Mouse (Mus musculus): Measurements from ENCODE around the gene Syt17. TPM values are rescaled to one million over a fixed set of nuclear protein-coding genes. Genes with fewer than 3 reads are reported as not detected.

Gene Syt17
- total RNA-seq, 1 experiment: 0.67 TPM

DNA sequence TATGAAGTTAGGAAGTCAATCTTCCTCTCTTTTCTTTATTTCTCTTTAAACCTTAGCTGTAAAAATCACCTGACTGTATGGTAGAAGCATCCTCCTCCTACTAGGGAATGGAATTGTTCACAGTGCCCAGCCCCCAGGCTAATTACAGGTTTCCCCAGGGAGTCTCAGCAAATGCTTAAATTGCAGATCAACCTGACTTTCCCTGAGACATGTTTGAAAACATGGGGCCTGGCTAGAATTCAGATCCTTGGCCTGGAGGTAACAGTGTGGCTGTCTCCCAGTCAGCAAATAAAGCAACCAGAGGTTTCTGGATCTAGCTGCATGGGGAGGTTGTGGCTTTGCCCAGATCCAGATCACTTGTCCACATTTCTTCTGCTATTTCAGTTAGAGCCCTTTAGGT is 42.8 kb downstream of the Syt17 start:
- Histone ChIP-seq H3K9ac (ENCODE audit: insufficient read depth, low read depth, low read length, poor library complexity, severe bottlenecking) (no peak overlapping the region), H3K4me1 (ENCODE audit: control insufficient read depth in 2 of 2, insufficient read depth in 2 of 2, low read length in 2 of 2, poor library complexity in 1 of 2) (no peaks in the 10 kb centered on the region), H3K4me3 (ENCODE audit: insufficient read depth in 1 of 2, low read depth in 1 of 2, low read length in 2 of 2, poor library complexity in 1 of 2, severe bottlenecking in 1 of 2) (no peak overlapping the region), H3K9me3 (ENCODE audit: control insufficient read depth, insufficient read depth, low read depth, low read length) (no peaks in the 10 kb centered on the region), H3K36me3 (ENCODE audit: control insufficient read depth, insufficient read depth, low read length, poor library complexity, severe bottlenecking) (no peaks in the 10 kb centered on the region), H3K27ac (ENCODE audit: insufficient read depth, low read depth, low read length, poor library complexity, severe bottlenecking) (no peak overlapping the region)
- DNase-seq (ENCODE audit: low read depth, low spot score): no peak
- in situ Hi-C loops (cut with MboI; ENCODE audit: low sequenced_read_pairs in 2 of 2, unreplicated experiment in 2 of 2): no loop called here
- TF ChIP-seq ZC3H11A (IDR thresholded peaks at IDR 0.05; ENCODE audit: borderline replicate concordance, low read depth, low read length) (no peak), HCFC1 (IDR thresholded peaks at IDR 0.05; ENCODE audit: borderline replicate concordance, insufficient read depth, low read length) (no peak), MAFK (IDR thresholded peaks at IDR 0.05; ENCODE audit: insufficient read depth, low read depth, low read length) (no peak), ZNF384 (IDR thresholded peaks at IDR 0.05; ENCODE audit: low read depth, low read length) (no peak), CHD2 (IDR thresholded peaks at IDR 0.05; ENCODE audit: low read depth, low read length) (no peak)

DNA sequence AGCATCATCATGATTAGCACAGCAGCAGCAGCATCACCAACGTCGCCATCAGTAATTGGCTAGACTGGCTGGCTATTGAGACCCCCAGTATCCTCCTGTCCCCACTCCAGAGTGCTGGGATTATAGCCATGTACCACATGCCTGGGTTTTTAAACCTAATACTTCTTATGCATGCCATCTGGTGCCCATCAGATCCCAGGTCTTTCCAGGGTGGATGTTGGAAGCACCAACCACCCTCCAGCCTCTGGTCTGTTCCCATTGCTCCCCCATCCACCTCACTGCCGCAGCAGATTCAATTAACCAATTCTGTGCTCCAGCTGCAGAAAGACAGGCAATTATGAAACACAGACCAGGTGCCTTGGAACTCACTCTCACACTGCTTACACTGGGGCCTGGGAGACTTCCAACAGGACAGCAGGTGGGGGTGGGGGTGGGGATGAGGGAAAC is 45.4 kb downstream of the Syt17 start:
- no peak overlapping the region for H3K4me3 ChIP-seq (ENCODE audit: insufficient read depth in 1 of 2, low read depth in 1 of 2, low read length in 2 of 2, poor library complexity in 1 of 2, severe bottlenecking in 1 of 2)
- no peak overlapping the region for H3K9ac ChIP-seq (ENCODE audit: insufficient read depth, low read depth, low read length, poor library complexity, severe bottlenecking)
- no peaks in the 10 kb centered on the region for H3K4me1 ChIP-seq (ENCODE audit: control insufficient read depth in 2 of 2, insufficient read depth in 2 of 2, low read length in 2 of 2, poor library complexity in 1 of 2)
- no peaks in the 10 kb centered on the region for H3K9me3 ChIP-seq (ENCODE audit: control insufficient read depth, insufficient read depth, low read depth, low read length)
- TF ChIP-seq HCFC1 (IDR thresholded peaks at IDR 0.05; ENCODE audit: borderline replicate concordance, insufficient read depth, low read length) (no peak), MAFK (IDR thresholded peaks at IDR 0.05; ENCODE audit: insufficient read depth, low read depth, low read length) (no peak)
- H3K27ac ChIP-seq (ENCODE audit: insufficient read depth, low read depth, low read length, poor library complexity, severe bottlenecking): no peak overlapping the region
- no peaks in the 10 kb centered on the region for H3K36me3 ChIP-seq (ENCODE audit: control insufficient read depth, insufficient read depth, low read length, poor library complexity, severe bottlenecking)
- in situ Hi-C loops (cut with MboI; ENCODE audit: low sequenced_read_pairs in 2 of 2, unreplicated experiment in 2 of 2): no loop called here
- no peak for DNase-seq (ENCODE audit: low read depth, low spot score)

DNA sequence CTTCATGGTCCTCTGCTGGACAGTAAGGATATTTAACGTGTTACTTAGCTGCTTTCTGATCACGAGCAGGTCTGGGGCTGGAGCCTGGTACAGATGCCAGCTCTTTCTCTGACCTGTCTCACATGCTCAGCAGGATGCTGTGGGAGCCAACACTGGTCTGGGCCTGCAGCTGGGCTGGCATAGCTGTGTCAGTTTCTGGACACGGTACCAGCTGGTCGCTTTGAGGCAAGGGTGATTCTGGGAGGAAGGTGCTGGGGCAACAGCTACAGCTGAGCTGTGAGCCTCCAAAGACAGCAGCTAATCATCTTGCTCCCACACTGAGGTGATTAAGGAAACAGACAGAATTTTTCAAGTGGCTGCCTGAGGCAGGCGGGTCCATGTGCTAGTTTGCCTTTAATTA is 46.1 kb downstream of the Syt17 start:
- DNase-seq (ENCODE audit: low read depth, low spot score): no peak
- in situ Hi-C loops (cut with MboI; ENCODE audit: low sequenced_read_pairs in 2 of 2, unreplicated experiment in 2 of 2): no loop called here
- Histone ChIP-seq H3K4me3 (ENCODE audit: insufficient read depth in 1 of 2, low read depth in 1 of 2, low read length in 2 of 2, poor library complexity in 1 of 2, severe bottlenecking in 1 of 2) (no peak overlapping the region), H3K27ac (ENCODE audit: insufficient read depth, low read depth, low read length, poor library complexity, severe bottlenecking) (no peak overlapping the region), H3K9me3 (ENCODE audit: control insufficient read depth, insufficient read depth, low read depth, low read length) (no peaks in the 10 kb centered on the region), H3K36me3 (ENCODE audit: control insufficient read depth, insufficient read depth, low read length, poor library complexity, severe bottlenecking) (no peaks in the 10 kb centered on the region), H3K4me1 (ENCODE audit: control insufficient read depth in 2 of 2, insufficient read depth in 2 of 2, low read length in 2 of 2, poor library complexity in 1 of 2) (no peaks in the 10 kb centered on the region), H3K9ac (ENCODE audit: insufficient read depth, low read depth, low read length, poor library complexity, severe bottlenecking) (no peak overlapping the region)
- TF ChIP-seq ZC3H11A (IDR thresholded peaks at IDR 0.05; ENCODE audit: borderline replicate concordance, low read depth, low read length): no peak
- TF ChIP-seq MAFK (IDR thresholded peaks at IDR 0.05; ENCODE audit: insufficient read depth, low read depth, low read length): no peak
- no peak for TF ChIP-seq CHD2 (IDR thresholded peaks at IDR 0.05; ENCODE audit: low read depth, low read length)
- TF ChIP-seq ZNF384 (IDR thresholded peaks at IDR 0.05; ENCODE audit: low read depth, low read length): no peak
- no peak for TF ChIP-seq HCFC1 (IDR thresholded peaks at IDR 0.05; ENCODE audit: borderline replicate concordance, insufficient read depth, low read length)

DNA sequence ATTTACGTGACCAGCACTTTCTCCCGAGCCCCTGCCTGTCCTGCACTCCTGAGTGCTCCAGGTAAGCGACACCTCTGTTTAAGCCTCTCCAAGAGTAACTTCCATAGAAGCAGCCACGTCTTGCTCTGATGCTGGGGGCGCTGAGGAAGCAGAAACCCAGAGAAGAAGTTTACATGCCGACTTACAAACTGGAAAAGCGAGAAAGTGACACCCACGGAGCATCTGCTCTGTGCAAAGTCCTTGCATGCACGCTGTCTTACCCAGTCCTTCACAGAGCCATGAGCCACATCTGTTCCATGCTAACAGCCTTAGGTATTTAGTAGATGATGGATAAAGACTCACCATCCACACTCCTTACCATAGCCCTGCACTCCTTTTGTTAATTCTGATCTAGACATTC is 48.3 kb downstream of the Syt17 start:
- H3K4me1 ChIP-seq (ENCODE audit: control insufficient read depth in 2 of 2, insufficient read depth in 2 of 2, low read length in 2 of 2, poor library complexity in 1 of 2): no peaks in the 10 kb centered on the region
- TF ChIP-seq ZNF384 (IDR thresholded peaks at IDR 0.05; ENCODE audit: low read depth, low read length) (no peak), HCFC1 (IDR thresholded peaks at IDR 0.05; ENCODE audit: borderline replicate concordance, insufficient read depth, low read length) (no peak), CHD2 (IDR thresholded peaks at IDR 0.05; ENCODE audit: low read depth, low read length) (no peak), ZC3H11A (IDR thresholded peaks at IDR 0.05; ENCODE audit: borderline replicate concordance, low read depth, low read length) (no peak), MAFK (IDR thresholded peaks at IDR 0.05; ENCODE audit: insufficient read depth, low read depth, low read length) (no peak)
- H3K9me3 ChIP-seq (ENCODE audit: control insufficient read depth, insufficient read depth, low read depth, low read length): no peaks in the 10 kb centered on the region
- no peak overlapping the region for H3K9ac ChIP-seq (ENCODE audit: insufficient read depth, low read depth, low read length, poor library complexity, severe bottlenecking)
- H3K4me3 ChIP-seq (ENCODE audit: insufficient read depth in 1 of 2, low read depth in 1 of 2, low read length in 2 of 2, poor library complexity in 1 of 2, severe bottlenecking in 1 of 2): no peak overlapping the region
- no peaks in the 10 kb centered on the region for H3K36me3 ChIP-seq (ENCODE audit: control insufficient read depth, insufficient read depth, low read length, poor library complexity, severe bottlenecking)
- in situ Hi-C loops (cut with MboI; ENCODE audit: low sequenced_read_pairs in 2 of 2, unreplicated experiment in 2 of 2): no loop called here
- no peak overlapping the region for H3K27ac ChIP-seq (ENCODE audit: insufficient read depth, low read depth, low read length, poor library complexity, severe bottlenecking)
- no peak for DNase-seq (ENCODE audit: low read depth, low spot score)

DNA sequence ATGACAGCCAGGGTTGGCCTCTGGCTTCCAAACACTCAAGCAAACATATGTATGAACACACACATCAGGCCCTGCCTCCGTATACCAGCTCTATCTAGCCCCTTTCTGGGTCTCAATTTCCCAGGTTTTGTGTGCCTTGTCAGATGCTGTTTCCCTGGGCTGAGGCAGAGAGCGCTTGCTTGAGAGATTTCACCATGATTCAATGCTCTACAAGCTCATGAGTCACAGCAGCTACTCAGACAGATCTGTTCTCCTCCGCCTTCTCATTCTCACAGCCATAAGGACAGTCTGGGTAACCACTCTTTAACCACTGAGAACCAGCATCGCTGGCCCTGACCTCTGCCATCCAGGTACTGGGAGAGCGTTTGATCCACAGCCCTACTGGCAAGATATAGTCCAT is 57.3 kb downstream of the Syt17 start:
- Histone ChIP-seq H3K9ac (ENCODE audit: insufficient read depth, low read depth, low read length, poor library complexity, severe bottlenecking) (no peak overlapping the region), H3K4me1 (ENCODE audit: control insufficient read depth in 2 of 2, insufficient read depth in 2 of 2, low read length in 2 of 2, poor library complexity in 1 of 2) (no peaks in the 10 kb centered on the region), H3K36me3 (ENCODE audit: control insufficient read depth, insufficient read depth, low read length, poor library complexity, severe bottlenecking) (no peaks in the 10 kb centered on the region), H3K27ac (ENCODE audit: insufficient read depth, low read depth, low read length, poor library complexity, severe bottlenecking) (no peak overlapping the region), H3K9me3 (ENCODE audit: control insufficient read depth, insufficient read depth, low read depth, low read length) (no peaks in the 10 kb centered on the region), H3K4me3 (ENCODE audit: insufficient read depth in 1 of 2, low read depth in 1 of 2, low read length in 2 of 2, poor library complexity in 1 of 2, severe bottlenecking in 1 of 2) (no peak overlapping the region)
- DNase-seq (ENCODE audit: low read depth, low spot score): no peak
- TF ChIP-seq HCFC1 (IDR thresholded peaks at IDR 0.05; ENCODE audit: borderline replicate concordance, insufficient read depth, low read length): no peak
- no peak for TF ChIP-seq MAFK (IDR thresholded peaks at IDR 0.05; ENCODE audit: insufficient read depth, low read depth, low read length)
- TF ChIP-seq ZC3H11A (IDR thresholded peaks at IDR 0.05; ENCODE audit: borderline replicate concordance, low read depth, low read length): no peak
- TF ChIP-seq CHD2 (IDR thresholded peaks at IDR 0.05; ENCODE audit: low read depth, low read length): no peak
- no peak for TF ChIP-seq ZNF384 (IDR thresholded peaks at IDR 0.05; ENCODE audit: low read depth, low read length)
- in situ Hi-C loops (cut with MboI; ENCODE audit: low sequenced_read_pairs in 2 of 2, unreplicated experiment in 2 of 2): no loop called here
